Mouse (Mus musculus): ENCODE measurements around the gene Erf. TPM values are rescaled to one million over a fixed set of nuclear protein-coding genes. Genes with fewer than 3 reads are reported as not detected.

The Erf gene
- 24.7 and 28.1 TPM in 2 replicates for polyA plus RNA-seq (2012; rRNA removed)

DNA sequence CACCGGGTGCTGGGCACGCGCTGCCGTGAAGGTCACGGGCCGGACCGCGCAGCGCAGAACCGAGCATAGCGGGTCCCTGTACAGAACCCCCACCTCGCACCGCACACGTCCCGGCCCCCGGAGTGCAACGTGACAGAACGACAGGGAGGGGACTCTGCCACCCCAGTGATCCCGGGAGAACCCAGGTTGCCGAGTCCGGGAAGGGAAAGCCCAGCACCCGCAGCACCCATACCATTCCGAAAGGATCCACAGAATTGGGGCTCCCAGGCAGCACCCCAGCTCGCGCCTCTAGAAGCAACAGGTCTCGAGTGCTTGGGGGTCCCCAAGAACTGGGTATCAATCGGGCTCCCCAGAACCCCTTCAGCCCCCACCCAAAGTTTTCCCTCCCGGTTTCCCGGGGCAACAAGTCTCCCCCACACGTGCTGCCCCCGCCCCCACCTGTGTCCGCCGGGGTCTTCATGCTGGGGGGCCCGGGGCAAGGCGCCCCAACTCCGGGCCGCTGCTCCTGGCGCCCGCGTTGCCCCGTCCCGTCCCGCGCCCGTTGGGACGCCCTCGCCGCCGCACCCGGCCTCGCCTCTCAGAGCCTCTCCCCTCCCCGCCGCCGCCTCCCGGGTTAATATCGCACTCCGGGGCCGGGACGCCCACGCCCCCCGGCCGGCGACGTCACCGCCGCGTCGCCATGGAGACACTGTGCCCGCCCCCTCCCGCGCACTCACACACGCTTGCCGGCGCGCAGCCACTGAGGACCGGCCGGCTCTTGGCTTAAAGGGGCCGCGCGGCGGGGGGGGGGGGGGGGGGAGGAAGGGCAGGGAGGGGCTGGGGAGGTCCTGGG is at the start of gene Erf:
Erf (minus strand) TSS at position 621 of the 832 bp plus-strand sequence.

DNA sequence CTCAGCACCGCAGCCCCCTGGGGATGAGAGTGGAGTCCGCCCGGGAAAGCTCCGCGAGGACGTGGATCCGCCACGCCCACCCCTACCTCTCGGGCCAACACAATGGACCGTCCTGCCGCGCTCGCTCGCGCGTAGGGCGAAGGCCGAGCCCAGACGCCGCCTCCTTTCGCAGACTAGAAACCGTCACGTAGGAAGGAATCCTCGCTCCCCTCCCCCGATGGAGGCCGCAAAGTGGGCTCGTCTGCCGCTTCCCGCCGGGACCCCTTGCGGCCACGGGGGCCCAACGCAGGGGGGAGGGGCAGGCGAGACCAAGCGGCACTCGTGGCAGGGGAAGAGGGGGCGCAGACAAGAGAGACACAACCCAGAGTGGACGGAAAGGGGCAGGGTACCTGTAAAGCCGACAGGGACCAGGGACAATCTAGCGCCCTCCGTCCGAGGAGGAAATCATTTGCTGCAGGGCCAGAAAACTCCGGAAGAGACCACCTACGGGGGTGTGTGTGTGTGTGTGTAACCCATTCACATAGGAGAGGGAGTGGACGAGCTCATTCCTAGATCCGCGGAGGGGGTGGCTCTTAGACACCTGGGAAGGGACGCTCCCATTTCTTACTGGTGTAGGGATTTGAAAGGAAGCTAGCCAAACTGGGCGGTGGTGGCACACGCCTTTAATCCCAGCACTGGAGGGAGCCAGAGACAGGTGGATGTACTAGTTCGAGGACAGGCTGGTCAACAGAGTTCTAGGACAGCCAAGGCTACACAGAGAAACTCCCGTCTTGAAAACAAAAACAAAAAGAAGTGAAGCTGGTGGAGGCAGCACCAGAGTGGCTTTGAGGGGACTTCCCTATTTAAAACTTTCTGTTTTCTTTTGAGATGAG is 47.1 kb upstream of the Erf start, which contains the start of gene Pafah1b3:
Pafah1b3 (minus strand) TSS at position 533 of the 872 bp plus-strand sequence.

DNA sequence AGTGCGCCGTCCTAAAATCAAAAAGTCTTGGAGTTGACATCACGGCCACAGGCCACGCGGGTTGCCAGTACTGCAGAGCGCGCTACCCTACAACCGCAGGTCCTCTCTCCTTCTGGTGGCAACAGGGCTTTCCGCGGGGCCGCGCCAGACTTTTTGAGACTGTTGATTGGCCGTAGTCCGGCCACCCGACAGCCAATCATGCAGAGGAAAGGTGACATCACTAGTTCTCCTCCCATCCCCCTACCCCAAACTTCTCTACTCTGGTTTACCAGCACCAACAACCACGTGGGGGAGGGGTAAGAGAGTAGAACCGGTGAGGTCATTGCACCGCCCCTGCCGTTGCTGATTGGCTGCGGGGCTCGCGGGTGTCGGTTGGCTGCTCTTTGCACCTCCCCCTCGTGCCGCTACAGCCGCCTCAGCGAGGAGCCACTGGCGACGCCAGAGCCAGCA is 16.8 kb upstream of the Erf start, which contains the start of gene Cic:
Cic (plus strand) TSS at position 404 of the 450 bp plus-strand sequence.

DNA sequence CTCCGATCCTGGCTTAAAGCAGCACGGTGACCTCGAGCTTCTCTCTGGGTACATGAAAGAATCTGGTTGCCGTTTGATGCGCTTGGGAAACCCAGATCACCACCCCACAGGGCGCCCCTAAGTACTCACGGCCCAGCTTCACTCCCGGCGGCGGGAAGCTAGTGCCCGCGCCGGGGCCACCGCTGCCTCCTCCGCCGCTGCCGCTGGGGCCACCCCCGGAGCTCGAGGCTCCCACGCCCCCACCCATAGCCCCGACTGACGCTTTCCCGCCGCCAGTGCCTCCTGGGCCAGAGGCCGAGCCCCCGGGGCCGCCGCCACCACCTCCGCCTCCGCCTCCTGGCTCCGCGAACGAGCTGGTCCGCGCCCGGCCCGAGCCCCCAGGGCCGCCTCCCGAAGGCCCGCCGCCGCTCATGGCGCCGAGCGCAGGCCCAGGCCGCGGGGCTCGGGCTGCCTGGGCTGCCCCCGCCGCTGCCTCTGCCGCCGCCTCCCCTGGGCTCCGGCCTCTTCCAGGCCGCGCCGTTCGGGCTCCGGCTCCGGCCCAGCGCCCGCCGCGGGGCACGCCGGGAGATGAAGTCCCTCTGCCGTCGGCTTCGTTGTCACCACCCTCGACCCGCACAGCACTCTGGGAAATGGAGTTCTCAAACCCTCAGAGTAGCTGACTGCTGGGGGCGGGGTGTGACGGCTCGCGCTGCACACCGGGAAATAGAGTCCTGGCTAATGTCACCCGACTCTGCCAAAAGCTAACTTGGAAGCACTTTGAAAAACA is 13.1 kb downstream of the Erf start, which contains the start of gene Gsk3a:
Gsk3a (minus strand) TSS at position 603 of the 766 bp plus-strand sequence.

DNA sequence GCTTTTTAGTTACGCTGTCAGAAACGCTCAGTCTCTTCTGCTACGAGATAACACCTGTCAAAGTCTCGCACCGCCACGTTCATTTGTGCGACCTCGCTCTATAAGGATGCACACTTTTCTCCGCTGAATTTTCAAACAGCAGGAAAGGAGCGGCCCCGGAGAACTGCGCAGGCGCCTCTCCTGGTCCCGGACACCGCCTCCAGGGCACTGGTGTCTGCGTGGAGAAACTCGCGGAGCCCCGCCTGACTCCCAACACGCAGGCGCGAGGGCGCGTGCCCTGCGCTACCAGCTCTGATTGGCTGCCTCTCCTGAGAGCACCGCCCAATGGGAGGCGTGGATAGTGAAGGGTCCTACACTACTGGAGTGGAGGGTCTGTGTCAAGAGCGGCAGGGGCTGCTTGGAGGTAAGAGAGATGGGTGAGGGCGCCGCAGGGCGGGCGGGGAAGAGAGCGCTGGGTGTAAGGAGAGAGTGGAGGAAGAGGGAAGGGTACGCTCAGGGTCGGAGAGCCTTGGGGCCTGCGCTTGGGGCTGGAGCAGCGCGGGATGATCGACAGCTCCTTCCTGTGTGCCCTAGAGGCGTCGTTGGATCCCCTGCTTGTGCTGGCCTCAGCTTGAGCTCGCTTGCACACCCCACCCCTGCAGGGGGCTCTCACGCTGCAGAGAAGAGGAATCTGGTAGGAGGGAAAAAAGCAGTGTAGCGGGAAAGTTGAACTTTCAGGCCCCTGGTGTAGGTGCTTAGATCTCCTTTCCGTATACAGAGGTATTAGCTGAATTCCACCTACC is 29.3 kb downstream of the Erf start, which contains the start of gene Zfp526:
Zfp526 (plus strand) TSS at position 324 of the 782 bp plus-strand sequence.

DNA sequence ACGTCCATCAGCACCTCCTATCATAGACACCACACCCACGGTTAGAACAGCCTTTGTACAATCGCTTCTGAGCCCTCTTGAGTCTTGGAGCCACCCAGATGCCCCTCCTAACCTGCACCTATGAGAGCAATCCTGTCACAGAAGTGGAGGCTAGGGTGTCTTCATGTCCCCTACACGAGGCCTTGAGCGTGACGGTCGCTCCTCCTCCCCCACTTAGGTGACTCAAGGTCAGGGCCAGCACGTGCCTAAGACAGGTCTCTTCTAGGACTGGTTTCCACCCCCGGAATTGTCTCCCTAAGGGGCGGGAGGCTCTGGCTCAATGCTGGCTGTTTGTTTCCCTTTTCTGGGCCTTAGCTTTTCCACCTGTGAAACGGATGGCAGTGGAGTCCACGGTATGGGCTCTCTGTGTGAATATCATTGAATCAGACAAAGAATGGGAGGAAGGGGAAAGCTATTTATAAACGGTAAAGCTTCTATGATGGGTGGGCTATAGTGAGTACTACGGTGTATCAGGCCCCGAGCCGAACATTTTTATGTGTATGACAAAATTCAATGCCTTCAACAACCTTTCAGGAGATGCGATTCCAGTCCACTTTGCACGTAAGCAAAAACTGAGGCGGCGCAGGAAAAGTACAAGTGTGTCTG is 30.0 kb downstream of the Erf start, which contains the start of gene Dedd2:
Dedd2 (minus strand) TSS at position 159 of the 645 bp plus-strand sequence.

Other genes starting within 250 kb of the Erf start
- gene Atp1a3, start 244.8 kb downstream of the Erf start, polyA plus RNA-seq (2012; rRNA removed): 0.75 and 1.8 TPM in 2 replicates
- gene Grik5, start 178.4 kb downstream of the Erf start, polyA plus RNA-seq (2012; rRNA removed): 20.0 and 23.3 TPM in 2 replicates
- 22.3 and 26.9 TPM in 2 replicates for gene Zfp574, start 178.2 kb downstream of the Erf start, polyA plus RNA-seq (2012; rRNA removed)
- gene Pou2f2, start 71.0 kb downstream of the Erf start, polyA plus RNA-seq (2012; rRNA removed): 0.43 and 0.74 TPM in 2 replicates
- gene Dedd2, start 30.1 kb downstream of the Erf start, polyA plus RNA-seq (2012; rRNA removed): 36.0 and 52.0 TPM in 2 replicates
- gene Zfp526, start 29.3 kb downstream of the Erf start, polyA plus RNA-seq (2012; rRNA removed): 4.5 and 5.4 TPM in 2 replicates
- 56.6 and 57.3 TPM in 2 replicates for gene Gsk3a, start 12.9 kb downstream of the Erf start, polyA plus RNA-seq (2012; rRNA removed)
- 34.1 and 42.6 TPM in 2 replicates for gene Cic, start 16.9 kb upstream of the Erf start, polyA plus RNA-seq (2012; rRNA removed)
- gene Pafah1b3, start 47.2 kb upstream of the Erf start, polyA plus RNA-seq (2012; rRNA removed): 83.7 and 97.6 TPM in 2 replicates
- not detected in 2 replicates for gene Prr19, start 50.6 kb upstream of the Erf start, polyA plus RNA-seq (2012; rRNA removed)
- 0.70 and 1.0 TPM in 2 replicates for gene Tmem145, start 55.3 kb upstream of the Erf start, polyA plus RNA-seq (2012; rRNA removed)
- 17.0 and 17.9 TPM in 2 replicates for gene Megf8, start 66.4 kb upstream of the Erf start, polyA plus RNA-seq (2012; rRNA removed)
- 2,206 and 4,043 TPM in 2 replicates for gene Cnfn, start 119.0 kb upstream of the Erf start, polyA plus RNA-seq (2012; rRNA removed)
- gene Lipe, start 147.9 kb upstream of the Erf start, polyA plus RNA-seq (2012; rRNA removed): 26.7 and 31.7 TPM in 2 replicates
- 73.0 and 75.1 TPM in 2 replicates for gene Cxcl17, start 162.1 kb upstream of the Erf start, polyA plus RNA-seq (2012; rRNA removed)
- 4.1 and 5.9 TPM in 2 replicates for gene Ceacam1, start 226.8 kb upstream of the Erf start, polyA plus RNA-seq (2012; rRNA removed)